Mouse (Mus musculus): ENCODE measurements around the gene Sfxn5.

Sfxn5 gene

DNA sequence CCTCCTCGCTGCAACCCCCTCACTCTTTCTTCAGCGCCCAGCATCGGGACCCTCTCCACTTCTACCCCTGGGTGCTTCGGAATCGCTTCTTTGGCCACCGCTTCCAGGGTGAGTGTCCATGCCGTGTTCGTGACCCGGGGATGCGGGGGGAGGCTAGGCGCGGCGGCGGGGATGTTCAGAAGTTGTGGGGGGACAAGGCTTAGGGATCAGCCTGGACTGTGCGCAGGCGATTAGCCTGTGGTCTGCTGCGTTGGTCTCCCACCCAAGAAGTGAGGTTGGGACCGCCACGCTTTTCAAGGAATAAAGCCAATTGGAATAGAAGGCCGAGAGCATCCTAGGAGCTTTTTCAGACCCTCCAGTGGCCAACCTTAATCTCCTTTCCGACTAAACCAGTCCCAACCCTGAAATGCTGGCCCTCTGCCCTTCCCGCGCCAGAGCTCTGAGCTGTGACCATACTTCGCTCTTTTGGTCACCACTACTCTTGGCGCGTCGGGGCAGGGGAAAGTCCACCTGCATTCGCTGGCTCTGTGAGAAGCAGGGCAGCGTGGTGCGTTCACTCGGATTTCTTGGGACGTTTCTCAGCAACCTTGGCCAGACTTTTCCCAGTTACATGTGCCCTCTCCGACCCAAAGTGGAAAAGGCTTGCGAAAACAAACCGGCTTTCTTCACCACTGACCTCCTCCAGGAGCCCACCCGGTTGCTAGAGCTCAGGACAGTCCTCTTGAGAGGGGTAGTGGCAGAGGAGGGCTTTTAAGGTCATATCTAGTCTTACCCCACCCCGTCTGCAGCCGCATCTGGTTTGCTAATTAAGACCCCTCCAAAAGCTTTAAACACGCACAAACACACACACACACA lies 144.7 kb downstream of the Sfxn5 start:
- DNase-seq = no peak

DNA sequence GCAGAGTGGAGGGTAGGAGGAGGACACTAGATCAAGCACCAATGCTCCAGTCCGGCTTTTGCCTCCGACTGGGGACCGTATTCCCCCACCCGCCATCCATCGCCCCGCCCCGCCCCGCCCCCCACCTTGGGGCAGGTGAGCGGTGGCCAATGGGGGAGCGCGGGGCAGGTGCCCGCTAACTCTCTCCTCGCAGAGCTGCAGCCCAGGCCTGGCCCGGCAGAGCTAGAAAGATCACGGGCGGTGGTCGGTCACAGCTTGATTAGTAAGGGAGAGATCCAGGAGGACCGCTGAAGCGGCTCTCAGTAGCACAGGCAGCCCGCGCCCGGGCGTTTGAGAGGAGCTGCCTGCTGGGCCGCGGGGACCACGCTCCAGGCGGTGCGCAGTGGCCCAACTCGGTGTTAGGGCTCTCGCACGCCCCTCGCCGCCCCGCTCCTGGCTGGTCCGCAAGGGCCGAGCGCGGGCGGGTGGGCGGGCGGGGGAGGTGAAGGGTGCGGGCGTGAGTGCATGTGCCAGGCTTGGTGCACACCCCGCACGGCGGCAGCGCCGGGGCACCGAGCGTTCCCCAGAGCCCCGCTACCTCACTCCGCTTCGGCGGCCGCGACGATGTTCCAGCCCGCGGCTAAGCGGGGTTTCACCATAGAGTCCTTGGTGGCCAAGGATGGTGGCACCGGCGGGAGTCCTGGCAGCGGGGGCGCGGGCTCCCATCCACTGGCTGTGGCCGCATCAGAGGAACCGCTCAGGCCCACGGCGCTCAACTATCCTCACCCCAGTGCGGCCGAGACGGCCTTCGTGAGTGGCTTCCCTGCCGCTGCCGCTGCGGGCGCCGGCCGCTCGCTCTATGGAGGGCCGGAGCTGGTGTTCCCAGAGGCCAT lies 145.6 kb downstream of the Sfxn5 start, which contains the start of gene Emx1:
Gene Emx1, plus strand, starts transcription at position 99 of the 872 bp plus-strand sequence.
- DNase-seq = peak; percentile 79

DNA sequence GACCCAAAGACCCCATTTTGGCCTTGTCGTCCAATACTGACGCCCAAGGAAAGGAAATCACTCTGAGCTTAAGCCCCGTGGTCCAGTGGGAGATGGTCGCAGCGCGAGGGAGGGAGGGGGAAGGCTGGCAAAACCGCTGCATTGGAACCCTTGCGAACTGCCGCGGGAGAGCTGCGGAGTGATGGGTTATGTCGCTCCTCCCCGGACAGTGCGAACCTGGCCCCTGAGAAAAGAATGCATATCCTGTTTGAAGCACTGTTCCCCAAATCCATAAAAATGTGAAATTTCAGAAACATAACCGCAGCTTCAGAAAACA lies 146.5 kb downstream of the Sfxn5 start:
- no peak for DNase-seq

DNA sequence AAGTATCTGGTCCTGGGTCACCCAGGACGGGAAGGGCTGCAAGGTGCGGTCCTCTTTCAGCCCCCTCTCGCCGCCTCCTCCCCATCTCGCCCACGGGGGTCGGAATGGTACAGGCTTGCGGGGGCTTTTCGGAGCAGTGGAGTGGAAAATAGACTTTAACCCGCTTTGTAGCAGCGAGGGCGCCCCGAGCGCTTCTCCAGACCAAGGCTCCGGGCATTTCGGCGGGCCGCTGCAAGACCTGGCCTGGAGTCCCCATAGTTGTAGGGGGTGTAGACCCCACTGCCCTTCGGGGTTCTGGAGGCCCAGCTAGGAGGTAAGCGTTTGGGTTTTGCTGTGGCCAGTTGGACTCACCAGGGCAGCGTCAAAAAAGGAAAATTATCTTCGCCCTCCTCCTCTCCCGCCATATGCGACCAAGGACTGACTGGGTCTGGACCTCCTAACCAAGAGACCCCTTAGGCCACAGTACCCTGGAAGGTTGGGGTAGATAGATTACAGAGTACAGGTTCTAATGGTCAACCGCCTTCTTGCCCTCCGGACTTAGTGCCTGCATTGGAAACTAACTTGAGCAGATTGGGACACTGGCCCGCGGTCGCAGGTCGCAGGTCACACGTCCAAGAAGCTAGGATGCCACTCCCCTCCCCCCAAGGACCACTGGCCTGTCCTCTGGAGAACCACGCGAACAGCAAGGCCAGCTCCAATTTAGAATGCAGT lies 147.0 kb downstream of the Sfxn5 start:
- DNase-seq = no peak

DNA sequence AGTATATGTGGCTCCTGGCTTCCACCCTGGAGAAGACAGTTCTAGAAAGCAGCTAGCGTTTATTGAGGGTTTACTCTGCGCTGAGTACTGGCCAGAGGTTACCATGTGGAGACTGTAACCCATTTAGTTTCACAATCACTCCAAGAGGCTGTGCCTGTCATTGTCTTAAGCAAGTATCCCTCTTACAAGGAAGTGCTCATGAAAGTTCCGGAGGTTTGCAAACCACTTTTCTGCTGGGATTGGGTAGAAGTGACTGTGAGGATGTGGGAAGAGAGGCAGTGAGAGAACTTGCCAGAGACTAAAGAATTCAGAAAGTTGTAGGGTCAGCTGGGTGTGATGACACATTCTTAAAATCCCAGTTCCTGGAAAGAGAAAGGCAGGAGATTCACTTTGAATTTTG lies 149.3 kb downstream of the Sfxn5 start:
- no peak for DNase-seq

DNA sequence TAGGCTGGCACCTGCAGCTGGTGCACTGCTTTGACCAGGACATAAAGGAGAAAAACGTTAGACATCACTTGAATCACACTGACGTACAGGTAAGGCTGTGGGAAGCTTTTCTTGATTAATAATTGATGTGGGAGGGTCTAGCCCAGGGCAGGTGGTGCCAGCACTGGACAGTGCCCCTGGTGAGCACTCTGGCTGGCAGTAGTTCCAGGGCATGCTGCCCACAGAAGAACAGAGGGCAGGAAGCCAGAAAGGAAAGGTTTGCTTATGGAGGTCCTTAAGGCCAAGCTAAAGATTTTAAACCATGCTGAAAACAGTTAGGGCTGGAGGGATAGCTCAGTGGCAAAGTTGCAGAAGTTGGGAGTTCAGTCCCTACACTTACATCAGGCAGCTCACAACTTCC lies 153.2 kb downstream of the Sfxn5 start:
- DNase-seq = no peak

DNA sequence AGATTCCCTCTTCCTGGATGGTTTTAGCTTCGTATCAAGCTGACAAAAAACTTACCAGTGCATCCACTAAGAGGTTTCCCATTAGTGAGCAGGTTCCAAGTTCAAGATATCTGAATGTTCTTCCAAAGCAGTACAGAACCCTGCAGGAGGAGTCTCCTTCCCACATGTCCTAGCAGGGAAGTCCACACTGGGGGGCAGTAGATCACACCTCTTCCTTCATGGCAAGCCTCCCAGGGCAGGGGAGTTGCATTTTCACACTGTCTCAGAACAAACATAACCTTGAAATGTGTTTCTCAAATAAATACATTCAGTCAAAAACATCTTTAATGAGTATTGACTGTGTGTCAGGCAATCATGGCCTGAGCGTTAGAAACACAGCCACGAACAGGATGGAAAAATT lies 153.7 kb downstream of the Sfxn5 start:
- no peak for DNase-seq

DNA sequence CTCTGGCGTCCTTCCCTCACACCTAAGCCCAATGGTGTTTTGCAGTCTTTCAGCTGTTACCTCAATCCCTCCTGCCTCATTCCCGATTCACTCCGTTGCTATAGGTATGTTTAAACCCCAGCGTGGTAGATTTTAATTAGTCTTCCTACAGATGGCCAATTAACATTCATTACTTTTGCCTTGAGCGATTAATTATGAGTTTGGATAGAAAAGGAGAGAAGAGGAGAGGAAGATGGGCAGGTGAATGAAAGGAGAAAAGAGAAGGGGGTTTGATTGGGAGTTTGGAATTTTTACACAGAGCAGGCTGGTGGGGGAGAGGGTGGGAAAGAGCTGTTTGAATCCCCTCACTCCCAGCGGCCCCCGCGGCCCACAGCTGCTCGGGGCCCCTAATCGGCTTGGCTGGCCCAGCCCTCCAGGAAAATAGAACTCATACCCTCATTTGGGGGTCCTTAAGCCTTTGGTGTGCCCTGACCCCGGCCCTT lies 167.7 kb downstream of the Sfxn5 start:
- no peak for DNase-seq
